Mouse (Mus musculus) c-Kit-negative CD71-positive TER-119-positive erythroid progenitor cells, embryonic 14.5 days (primary cell): ENCODE results near the gene D1Pas1.

ENCODE experiments used
- DNase-seq: peaks from one replicate; pipeline ENCODE4 v3.0.0-alpha.2; 2013; ENCODE audit warnings: low read depth, low spot score

Gene D1Pas1

GRCm38 (mm10) chr1:186967201-186967812 is at the start of gene D1Pas1:
TSS of gene D1Pas1 (plus strand) at chr1:186967416.
- no peak for DNase-seq

- no peak for DNase-seq
Measured at GRCm38 (mm10) chr1:186922489-186923370, 44.5 kb upstream of the D1Pas1 start.

GRCm38 (mm10) chr1:186924027-186924426 is 43.2 kb upstream of the D1Pas1 start:
- DNase-seq = no peak

- DNase-seq = no peak
Measured at GRCm38 (mm10) chr1:186925411-186925810, 41.8 kb upstream of the D1Pas1 start.

DNA sequence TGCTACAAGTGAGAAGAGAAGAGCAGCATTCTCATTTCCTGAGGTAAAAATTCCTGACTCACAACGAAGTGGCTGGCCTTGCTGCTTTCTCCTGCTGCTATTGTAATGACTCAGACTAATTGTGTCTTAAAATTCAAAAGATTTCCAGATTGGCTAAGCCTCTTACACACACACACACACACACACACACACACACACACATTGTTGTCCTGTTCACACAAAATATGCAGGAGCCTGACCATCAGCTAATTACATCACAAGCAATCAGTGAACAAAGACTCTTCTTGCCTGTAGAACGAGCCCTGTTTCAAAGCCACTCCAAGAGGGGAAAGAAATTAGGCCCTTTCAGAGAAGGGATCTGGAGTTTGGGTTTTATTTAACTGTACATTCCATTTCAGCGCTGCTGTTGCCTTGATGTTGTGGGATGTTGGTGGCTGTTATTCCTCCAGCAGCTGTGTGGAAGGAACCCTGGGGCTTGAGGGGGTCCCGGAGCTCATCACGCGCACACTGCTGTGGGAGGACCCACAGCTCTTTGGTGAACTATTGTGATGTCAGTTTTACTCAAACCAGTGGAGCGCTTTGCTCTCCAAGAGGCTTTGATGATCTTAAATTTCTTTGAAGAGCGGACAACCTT is 40.8 kb upstream of the D1Pas1 start:
- no peak for DNase-seq

- DNase-seq = no peak
Measured at GRCm38 (mm10) chr1:186926950-186927316, 40.3 kb upstream of the D1Pas1 start.

DNA sequence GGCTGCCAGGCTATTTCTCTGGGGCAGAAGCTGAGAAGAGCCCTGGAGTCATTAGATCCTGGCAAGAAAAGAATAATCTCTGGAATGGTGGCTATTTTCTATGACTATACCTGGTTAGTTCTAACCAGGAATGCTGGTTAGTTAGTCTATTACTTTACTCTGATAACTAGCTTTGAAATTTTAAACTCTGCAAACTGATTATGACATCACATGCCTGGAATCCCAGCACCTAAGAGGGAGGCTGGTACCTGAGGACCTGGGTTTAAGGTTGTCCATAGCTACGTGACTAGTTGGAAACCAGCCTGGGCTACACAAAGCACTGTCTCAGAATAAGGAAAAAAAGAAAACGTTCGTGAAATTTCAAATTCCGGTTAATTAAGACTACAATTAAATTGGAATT is 39.7 kb upstream of the D1Pas1 start:
- DNase-seq = no peak

GRCm38 (mm10) chr1:186930160-186930887 is 36.9 kb upstream of the D1Pas1 start:
- no peak for DNase-seq

DNA sequence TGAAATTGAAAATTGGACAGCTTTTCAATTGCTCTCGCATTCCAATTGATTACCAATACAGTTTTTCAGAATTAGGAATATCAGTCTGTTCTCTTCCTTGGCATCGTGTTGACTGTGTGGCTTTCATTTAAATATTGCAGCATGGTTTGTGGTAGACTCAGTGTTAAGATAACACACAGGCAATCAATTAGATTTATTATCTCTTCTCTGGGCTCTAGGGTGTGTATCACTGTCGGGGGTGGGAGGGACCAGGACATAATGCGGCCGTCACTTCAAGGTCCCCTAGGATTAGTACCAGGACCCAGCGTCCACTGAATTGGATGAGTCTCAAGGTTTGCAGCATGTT is 36.4 kb upstream of the D1Pas1 start:
- no peak for DNase-seq

- DNase-seq = no peak
Measured at GRCm38 (mm10) chr1:186934205-186934604, 33.0 kb upstream of the D1Pas1 start.

DNA sequence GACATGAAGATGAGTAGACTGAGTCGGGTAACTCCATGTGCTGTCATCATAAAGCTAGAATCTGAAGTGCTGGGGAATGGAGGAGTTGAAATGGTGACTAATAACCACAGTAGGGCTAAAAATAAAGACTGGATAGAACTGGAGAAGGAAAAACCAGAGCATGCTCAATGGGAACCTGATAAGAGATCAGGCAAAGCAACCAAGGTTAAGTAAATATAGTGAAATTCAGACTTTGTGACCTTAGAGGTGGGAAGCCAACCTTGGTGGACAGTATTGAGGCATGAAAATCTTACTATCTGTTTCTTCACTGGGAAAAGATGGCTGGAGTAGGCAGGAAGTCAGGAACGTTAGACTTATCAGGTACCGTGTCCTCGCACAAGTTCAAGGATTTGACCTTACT is 14.8 kb upstream of the D1Pas1 start:
- DNase-seq = no peak

DNA sequence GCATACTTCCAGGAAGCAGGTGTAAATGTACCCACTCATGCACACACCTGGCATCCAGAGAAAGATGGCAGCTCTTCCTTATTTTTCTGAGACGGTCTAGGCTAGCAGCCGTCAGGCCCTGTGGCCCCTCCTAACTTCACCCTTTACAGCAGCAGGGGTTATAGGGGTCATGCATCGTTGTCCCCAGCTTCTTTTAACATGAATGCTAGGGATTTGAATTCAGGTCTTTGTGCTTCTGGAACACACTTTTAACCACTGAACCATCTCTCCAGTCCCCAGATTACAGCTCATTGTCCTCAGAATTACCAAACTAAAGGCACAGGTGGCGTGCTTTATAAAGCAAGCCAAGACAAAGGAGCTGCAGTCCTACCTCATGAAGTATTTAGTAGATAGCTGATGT is 12.6 kb upstream of the D1Pas1 start:
- no peak for DNase-seq

GRCm38 (mm10) chr1:186959380-186959779 is 7.8 kb upstream of the D1Pas1 start:
- no peak for DNase-seq

- DNase-seq = no peak
Measured at GRCm38 (mm10) chr1:186964143-186964875, 2.9 kb upstream of the D1Pas1 start.

DNA sequence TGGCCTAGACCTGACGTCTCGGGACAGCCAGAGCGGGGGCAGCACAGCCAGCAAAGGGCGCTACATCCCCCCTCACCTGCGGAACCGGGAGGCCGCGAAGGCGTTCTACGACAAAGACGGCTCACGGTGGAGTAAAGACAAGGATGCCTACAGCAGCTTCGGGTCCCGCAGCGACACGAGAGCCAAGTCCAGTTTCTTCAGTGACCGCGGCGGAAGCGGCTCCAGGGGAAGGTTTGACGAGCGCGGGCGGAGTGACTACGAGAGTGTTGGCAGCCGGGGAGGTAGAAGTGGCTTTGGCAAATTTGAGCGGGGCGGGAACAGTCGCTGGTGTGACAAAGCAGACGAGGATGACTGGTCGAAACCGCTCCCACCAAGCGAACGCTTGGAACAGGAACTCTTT is 710 bp downstream of the D1Pas1 start:
- no peak for DNase-seq

- DNase-seq = no peak
Measured at GRCm38 (mm10) chr1:186976937-186977540, 9.8 kb downstream of the D1Pas1 start.

- no peak for DNase-seq
Measured at GRCm38 (mm10) chr1:186977801-186978200, 10.6 kb downstream of the D1Pas1 start.

DNA sequence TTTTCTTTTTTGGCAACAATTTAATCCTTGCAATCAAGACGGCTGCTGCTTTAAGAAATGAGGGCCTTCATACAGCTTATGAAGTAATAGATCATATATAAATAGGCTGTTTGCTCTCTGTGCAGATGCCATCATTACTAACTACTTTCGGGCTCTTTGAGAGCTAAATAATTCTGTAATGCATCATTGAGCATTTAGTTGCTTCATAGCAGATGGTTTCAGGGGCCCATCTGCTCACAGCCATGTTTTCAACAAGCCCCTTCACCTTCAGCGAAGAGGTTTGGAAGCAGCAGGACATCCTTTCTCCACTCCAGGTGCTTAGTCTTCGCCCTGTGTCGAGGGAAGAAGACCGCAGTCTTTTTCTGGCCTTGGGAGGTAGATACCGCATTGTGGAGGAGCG is 12.2 kb downstream of the D1Pas1 start:
- DNase-seq = no peak

- no peak for DNase-seq
Measured at GRCm38 (mm10) chr1:186980503-186980902, 13.3 kb downstream of the D1Pas1 start.

DNA sequence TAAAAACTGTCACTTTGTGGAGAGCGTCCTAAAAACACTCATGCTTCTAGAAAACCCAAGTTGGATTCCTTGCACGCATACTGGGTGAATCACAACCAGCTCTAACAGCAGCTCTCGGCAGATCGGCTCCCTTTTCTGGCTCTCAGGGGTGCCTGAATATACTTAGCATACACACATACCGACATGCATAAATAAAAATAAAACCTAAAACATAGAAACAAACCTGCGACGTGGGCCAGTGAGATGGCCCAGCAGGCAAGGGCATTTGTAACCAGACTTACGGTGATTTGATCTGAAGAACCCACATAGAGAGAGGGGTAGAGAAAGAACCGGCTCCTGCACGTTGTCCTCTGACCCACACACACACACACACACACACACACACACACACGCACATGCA is 17.9 kb downstream of the D1Pas1 start:
- no peak for DNase-seq

- DNase-seq = no peak
Measured at GRCm38 (mm10) chr1:186986086-186986485, 18.9 kb downstream of the D1Pas1 start.
